Mouse (Mus musculus) kidney, adult 2 months (tissue): ENCODE measurements around the gene Olfr401. TPM values are rescaled to one million over a fixed set of nuclear protein-coding genes. Genes with fewer than 3 reads are reported as not detected.
"Not testable (repeated sequence)": the region's sequence is repeated elsewhere in the genome, so short reads cannot be mapped to it uniquely, and the experiment has no call there.

Experiments used
- DNase-seq: peaks from one replicate; pipeline ENCODE4 v3.0.0; 2021
- H3K27ac ChIP-seq: fragments of 200-500 bp; 2 replicates; pipeline ENCODE4 v1.5.1; 2012; ENCODE audit warnings: low read depth, low read length, control low read depth, inconsistent platforms; ENCODE audit not compliant: insufficient read depth
- H3K27me3 ChIP-seq: fragments of 200-500 bp; replicated peaks from 2 replicates; pipeline ENCODE4 v1.6.1; 2012; ENCODE audit warnings: mild to moderate bottlenecking, moderate library complexity, low read length, inconsistent platforms; ENCODE audit not compliant: control insufficient read depth, insufficient read depth
- H3K36me3 ChIP-seq: fragments of 200-500 bp; 2 replicates; pipeline ENCODE4 v1.6.1; 2012; ENCODE audit warnings: mild to moderate bottlenecking, moderate library complexity, low read length, inconsistent platforms; ENCODE audit not compliant: control insufficient read depth, insufficient read depth
- H3K4me1 ChIP-seq: fragments of 200-500 bp; 2 replicates; pipeline ENCODE4 v1.6.1; 2011; ENCODE audit warnings: low read length; ENCODE audit not compliant: control insufficient read depth, insufficient read depth
- H3K4me3 ChIP-seq: fragments of 200-500 bp; 2 replicates; pipeline ENCODE4 v1.5.1; 2011; ENCODE audit warnings: mild to moderate bottlenecking, low read depth, low read length, control low read depth; ENCODE audit not compliant: insufficient read depth
- CTCF ChIP-seq: fragments of 200-500 bp; conservative IDR thresholded peaks from 2 replicates; pipeline ENCODE4 v1.5.1; 2011; ENCODE audit warnings: low read depth, mild to moderate bottlenecking, control low read depth, low read length, moderate library complexity, mixed read lengths; ENCODE audit not compliant: insufficient read depth, insufficient read length
- POLR2A ChIP-seq: fragments of 200-500 bp; IDR thresholded peaks from one replicate; pipeline ENCODE4 v1.6.1; 2011; ENCODE audit warnings: low read depth, low read length, control low read depth
- WGBS: fragments of 180-500 bp; shearing (Covaris S2); methylation state at CpG from one replicate; pipeline ENCODE4 v1.1.7; 2018; 5-methylcytosine and 5-hydroxymethylcytosine counted together
- polyA plus RNA-seq: library from polyadenylated mRNA; depleted of rRNA; stranded (reverse); fragments of >200 nt; gene quantifications from 2 replicates; pipeline ENCODE4 v1.2.3, GENCODE M21; 2012; rRNA removed

Gene Olfr401
- polyA plus RNA-seq, result not detected in 2 replicates

GRCm38 (mm10) chr11:74113412-74113811, at the start of gene Olfr401:
Olfr401 (plus strand) TSS chr11:74113712.
- Histone ChIP-seq H3K4me3 (no peak within 1 kb of the TSS), H3K27me3 (no peaks in the 10 kb centered on the region), H3K36me3 (no peaks in the 10 kb centered on the region), H3K27ac (no peak within 1 kb of the TSS), H3K4me1 (no peaks in the 10 kb centered on the region)
- DNase-seq, result no peak
- TF ChIP-seq POLR2A, result no peak
- TF ChIP-seq CTCF, result no peak

GRCm38 (mm10) chr11:74069655-74070054, 43.9 kb upstream of the Olfr401 start, which contains the start of gene Zfp616:
Zfp616 (plus strand) TSS chr11:74069955.
- no peak within 1 kb of the TSS for H3K4me3 ChIP-seq
- TF ChIP-seq POLR2A (no peak), CTCF (no peak)
- DNase-seq, result no peak
- H3K27ac ChIP-seq, result no peak within 1 kb of the TSS
- WGBS, result 95% methylated on average over 1 of the region's 1 CpGs
- H3K4me1 ChIP-seq, result no peaks in the 10 kb centered on the region
- H3K27me3 ChIP-seq, result no peaks in the 10 kb centered on the region
- no peaks in the 10 kb centered on the region for H3K36me3 ChIP-seq

GRCm38 (mm10) chr11:74100724-74101123, 12.8 kb upstream of the Olfr401 start:
- H3K36me3 ChIP-seq, result no peaks in the 10 kb centered on the region
- 66% methylated on average over 2 of the region's 2 CpGs for WGBS
- no peaks in the 10 kb centered on the region for H3K27me3 ChIP-seq
- no peak overlapping the region for H3K4me3 ChIP-seq
- no peak for DNase-seq
- no peaks in the 10 kb centered on the region for H3K4me1 ChIP-seq
- no peak for TF ChIP-seq POLR2A
- no peak for TF ChIP-seq CTCF
- H3K27ac ChIP-seq, result no peak overlapping the region

GRCm38 (mm10) chr11:74101507-74101906, 12.0 kb upstream of the Olfr401 start:
- H3K27ac ChIP-seq, result no peak overlapping the region
- H3K27me3 ChIP-seq, result no peaks in the 10 kb centered on the region
- TF ChIP-seq POLR2A (no peak), CTCF (no peak)
- no peak overlapping the region for H3K4me3 ChIP-seq
- DNase-seq, result no peak
- 47% methylated on average over 2 of the region's 2 CpGs for WGBS
- H3K36me3 ChIP-seq, result no peaks in the 10 kb centered on the region
- H3K4me1 ChIP-seq, result no peaks in the 10 kb centered on the region

- Histone ChIP-seq H3K4me3 (no peak overlapping the region), H3K27me3 (no peaks in the 10 kb centered on the region), H3K36me3 (no peaks in the 10 kb centered on the region), H3K4me1 (no peaks in the 10 kb centered on the region), H3K27ac (no peak overlapping the region)
- TF ChIP-seq CTCF, result no peak
- TF ChIP-seq POLR2A, result no peak
- DNase-seq, result no peak
- 42% methylated on average over 5 of the region's 5 CpGs for WGBS
Measured at GRCm38 (mm10) chr11:74105066-74105465, 8.4 kb upstream of the Olfr401 start.

GRCm38 (mm10) chr11:74140001-74140400, 26.5 kb downstream of the Olfr401 start:
- H3K4me1 ChIP-seq, H3K27ac ChIP-seq, H3K27me3 ChIP-seq, H3K4me3 ChIP-seq, H3K36me3 ChIP-seq, DNase-seq: not testable (repeated sequence)
- WGBS, result 35% methylated on average over 1 of the region's 1 CpGs

GRCm38 (mm10) chr11:74145866-74146265, 32.4 kb downstream of the Olfr401 start:
- H3K36me3 ChIP-seq, result no peaks in the 10 kb centered on the region
- no peak overlapping the region for H3K4me3 ChIP-seq
- no peak for TF ChIP-seq POLR2A
- TF ChIP-seq CTCF, result no peak
- H3K4me1 ChIP-seq, result no peaks in the 10 kb centered on the region
- no peaks in the 10 kb centered on the region; the same call in 1 of the 2 replicates for H3K27me3 ChIP-seq
- no peak for DNase-seq
- H3K27ac ChIP-seq, result no peak overlapping the region

- H3K4me1 ChIP-seq, result no peaks in the 10 kb centered on the region
- TF ChIP-seq POLR2A, result no peak
- TF ChIP-seq CTCF, result no peak
- WGBS, result 56% methylated on average over 3 of the region's 3 CpGs
- no peak within 1 kb of the TSS for H3K4me3 ChIP-seq
- DNase-seq, result no peak
- no peaks in the 10 kb centered on the region for H3K27me3 ChIP-seq
- H3K27ac ChIP-seq, result no peak within 1 kb of the TSS
- no peaks in the 10 kb centered on the region for H3K36me3 ChIP-seq
Measured at GRCm38 (mm10) chr11:74153229-74153628, 39.7 kb downstream of the Olfr401 start, which contains the start of gene Olfr402. Olfr402 (plus strand) TSS chr11:74153529.
